Mouse (Mus musculus): ENCODE results near the gene Itpr3.

DNA sequence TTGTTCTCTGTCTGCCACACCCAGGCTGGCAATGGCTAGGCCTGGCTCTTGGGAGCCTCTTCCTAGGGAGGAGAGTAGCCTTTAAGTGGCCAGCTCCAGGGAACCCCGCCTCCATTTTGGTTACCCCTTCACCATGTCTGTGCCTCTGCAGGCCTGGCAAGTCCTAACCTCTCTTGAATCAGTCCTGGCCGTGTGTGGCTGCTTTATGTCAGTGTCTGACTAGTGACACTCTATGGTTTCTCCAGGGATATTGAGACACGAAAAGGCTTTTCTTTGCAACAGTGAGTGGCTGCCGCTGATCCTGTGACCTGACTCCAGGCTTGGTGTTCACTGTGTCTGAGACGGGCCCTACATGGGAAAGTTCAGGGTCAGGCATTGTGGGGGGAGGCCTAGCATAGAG is 6.3 kb upstream of the Itpr3 start:
- no peak for TF ChIP-seq CTCF (IDR thresholded peaks at IDR 0.05; ENCODE audit: insufficient read depth, low read depth, low read length)
- TF ChIP-seq POLR2A (IDR thresholded peaks at IDR 0.05; ENCODE audit: insufficient read depth, low read depth, low read length) = no peak

All from olfactory bulb, adult 2 months (tissue).